Mouse (Mus musculus) lung, postnatal 4 days (tissue): ENCODE results near the gene Med24.
"Not testable (repeated sequence)": the region's sequence is repeated elsewhere in the genome, so short reads cannot be mapped to it uniquely, and the experiment has no call there.

ENCODE experiments used
- DNase-seq, 2 experiments: peaks; one replicate each; pipeline ENCODE4 v3.0.0; 2021

The Med24 gene

GRCm38 (mm10) chr11:98745932-98746853, 17.0 kb upstream of the Med24 start:
- no peak for DNase-seq

DNA sequence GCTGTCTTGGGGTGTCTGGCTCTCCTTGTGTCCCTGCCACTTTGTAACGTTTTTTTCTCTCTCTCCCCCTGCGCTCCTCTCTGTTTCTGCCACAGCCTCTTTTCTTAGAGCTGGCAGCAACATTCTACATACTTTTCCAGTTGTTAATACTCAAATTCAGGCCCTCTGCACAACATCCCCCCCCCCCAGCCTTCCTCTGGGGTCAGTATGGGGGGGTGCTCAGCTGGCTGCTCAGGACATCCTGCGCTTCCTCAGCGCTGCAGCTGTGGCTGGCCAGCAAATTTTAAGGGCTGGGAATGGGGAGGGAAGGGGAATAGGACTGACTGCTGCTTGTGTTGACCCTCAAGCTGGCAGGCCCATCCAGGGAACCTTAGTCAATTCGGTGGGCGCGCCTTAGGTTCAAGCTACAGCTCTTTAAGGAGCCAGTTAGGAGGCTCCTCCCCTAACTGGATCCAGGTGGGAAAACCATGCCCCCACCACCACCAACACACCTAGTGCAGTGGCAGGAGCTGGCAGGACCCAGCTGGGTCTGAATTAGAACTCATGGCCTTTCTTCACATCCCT, 15.3 kb upstream of the Med24 start:
- peak; percentile 47 to 68 for DNase-seq

- DNase-seq: peak; percentile 76 to 88
These were observed 14.6 kb upstream of the Med24 start for GRCm38 (mm10) chr11:98743655-98744345.

DNA sequence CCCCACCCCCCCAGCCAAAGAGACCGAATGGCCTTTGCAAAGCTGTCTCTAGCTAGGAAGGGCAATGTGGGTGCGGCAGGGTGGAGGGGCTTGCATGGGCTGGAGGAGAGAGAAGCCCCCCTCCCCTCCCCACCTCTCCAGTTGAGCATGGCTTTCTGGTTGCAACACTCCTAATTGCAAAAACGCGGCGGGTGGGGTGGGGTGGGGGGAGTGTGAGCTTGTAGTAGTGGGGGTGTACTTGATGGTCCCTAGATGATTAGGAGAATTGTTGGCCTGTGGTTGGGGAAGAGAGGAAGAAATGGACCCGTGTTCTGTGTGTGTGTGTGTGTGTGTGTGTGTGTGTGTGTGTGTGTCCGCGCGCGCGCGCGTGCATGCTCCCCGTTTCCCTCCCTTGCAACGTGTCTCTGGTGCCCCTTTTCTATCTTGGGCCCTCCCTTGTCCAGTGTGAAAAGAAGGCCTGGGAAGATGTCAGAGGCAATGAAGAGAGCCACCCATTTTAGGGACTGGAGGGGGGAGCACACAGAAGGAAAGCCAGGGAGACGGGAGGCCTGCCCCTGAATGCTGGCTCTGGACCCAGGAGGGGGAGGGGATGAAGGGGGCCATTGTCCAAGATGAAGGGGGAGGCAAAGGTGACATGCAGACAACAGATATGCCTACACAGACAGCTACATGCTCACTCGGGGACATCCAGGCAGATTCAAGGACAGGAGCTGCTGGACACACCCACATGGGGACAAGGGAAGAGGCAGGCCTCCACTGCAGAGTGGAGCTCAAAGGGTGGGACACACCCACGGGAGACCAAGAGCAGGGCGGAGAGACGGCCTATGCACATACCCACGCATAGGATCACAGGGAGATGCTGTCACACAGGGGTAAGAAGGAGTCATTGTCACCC, 13.4 kb upstream of the Med24 start:
- peak; percentile 56 to 60 for DNase-seq

- peak; percentile 88 to 93 for DNase-seq
These were observed 12.6 kb upstream of the Med24 start for GRCm38 (mm10) chr11:98741622-98742396.

DNA sequence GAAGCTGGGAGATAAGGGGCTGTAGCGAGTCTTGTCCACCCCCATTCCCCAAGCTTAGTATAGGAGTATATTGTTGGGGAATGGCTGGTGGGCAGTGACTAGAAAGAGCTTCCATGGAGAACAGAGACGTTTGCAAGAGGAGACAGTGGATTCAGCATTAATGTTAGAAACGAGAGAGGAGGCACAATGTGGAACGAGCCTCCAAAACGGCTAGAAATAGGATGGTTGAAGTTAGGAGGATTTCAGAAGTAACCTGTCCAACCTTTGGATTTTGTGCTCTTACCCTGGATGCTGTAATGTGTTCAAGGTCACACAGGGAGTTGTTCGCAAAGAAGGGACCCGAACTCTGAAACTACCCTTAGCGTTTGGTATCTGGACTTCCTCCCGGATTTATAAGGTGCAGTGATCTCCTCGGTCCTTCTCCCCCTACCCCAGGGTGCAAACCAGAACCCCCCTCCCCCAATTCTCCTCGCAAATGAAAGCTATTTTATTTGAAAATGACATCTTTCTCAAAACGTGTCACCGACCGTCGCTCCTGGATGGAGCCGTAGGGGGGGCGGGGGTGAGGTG, 11.9 kb upstream of the Med24 start:
- DNase-seq: no peak

- DNase-seq: peak; percentile 75 to 84
These were observed 11.3 kb upstream of the Med24 start, which contains the start of gene Thra for GRCm38 (mm10) chr11:98740393-98741050. TSS of gene Thra (plus strand) at chr11:98740638.

DNA sequence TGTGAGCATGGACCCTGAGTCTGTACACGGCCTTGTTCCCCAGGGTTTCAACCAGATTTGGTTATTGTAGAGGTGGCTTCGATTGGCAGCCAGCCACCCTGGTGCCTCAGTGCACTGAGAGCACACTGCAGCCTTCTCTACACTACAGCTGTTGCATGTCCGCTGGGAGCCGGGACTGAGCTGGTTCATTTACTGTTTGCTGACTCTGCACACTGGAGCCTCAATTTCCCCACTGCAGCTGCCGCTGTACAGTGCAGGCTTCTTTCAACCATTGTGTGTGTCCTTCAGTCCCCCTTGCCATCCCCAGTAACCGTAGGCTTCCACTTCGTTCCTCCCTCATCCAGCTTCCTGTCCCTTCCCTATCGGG, 10.8 kb upstream of the Med24 start:
- DNase-seq: peak in 1 of 2 experiments; percentile 56

- DNase-seq: no peak
These were observed 9.7 kb upstream of the Med24 start for GRCm38 (mm10) chr11:98738925-98739324.

- DNase-seq: no peak
These were observed 9.2 kb upstream of the Med24 start for GRCm38 (mm10) chr11:98738428-98738911.

GRCm38 (mm10) chr11:98737220-98737619, 8.0 kb upstream of the Med24 start:
- DNase-seq: not testable (repeated sequence)

DNA sequence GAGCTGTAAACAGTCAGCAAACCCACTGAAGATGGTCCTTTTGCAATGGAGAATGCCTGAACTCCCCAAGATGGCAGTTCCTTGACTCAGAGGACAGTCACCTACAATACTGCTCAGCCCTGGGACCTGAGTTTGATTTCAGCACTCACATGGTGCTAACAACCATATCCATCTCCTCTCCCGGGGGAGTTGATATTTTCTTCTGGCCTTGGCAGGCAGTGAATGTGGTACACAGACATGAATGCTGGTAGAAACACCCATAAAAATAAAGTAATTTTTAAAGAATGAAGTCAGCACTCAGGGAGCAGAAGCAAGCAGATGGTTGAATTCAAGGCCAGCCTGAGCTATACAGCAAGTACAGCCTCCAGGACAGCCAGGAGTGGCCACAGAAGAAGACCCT, 6.9 kb upstream of the Med24 start:
- DNase-seq: no peak

DNA sequence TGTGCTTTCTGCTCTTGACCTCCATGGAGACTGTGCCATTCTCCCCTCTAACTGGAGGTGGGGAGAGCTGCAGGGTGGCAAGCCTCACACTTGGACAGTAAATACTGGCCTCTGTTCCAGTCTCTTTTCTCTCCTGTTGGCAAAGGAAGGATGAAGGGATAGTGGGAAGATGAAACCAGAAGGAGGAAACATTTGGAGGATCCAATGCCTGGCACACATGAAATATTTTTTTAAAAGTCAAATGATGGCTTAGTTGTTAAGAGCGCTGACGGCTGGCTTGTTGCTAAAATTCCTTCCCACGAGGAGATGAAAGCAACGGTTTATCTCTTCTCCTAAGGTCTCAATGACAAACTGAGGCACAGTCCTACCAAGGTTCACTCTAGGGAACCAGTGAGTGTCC, 5.9 kb upstream of the Med24 start:
- DNase-seq: no peak

GRCm38 (mm10) chr11:98734020-98734419, 4.8 kb upstream of the Med24 start:
- no peak for DNase-seq

- DNase-seq: peak; percentile 39 to 67
These were observed 1.9 kb upstream of the Med24 start for GRCm38 (mm10) chr11:98731134-98731533.

- DNase-seq: no peak
These were observed 1.5 kb upstream of the Med24 start for GRCm38 (mm10) chr11:98730727-98731126.

- DNase-seq: peak in 1 of 2 experiments; percentile 19
These were observed 3.2 kb downstream of the Med24 start for GRCm38 (mm10) chr11:98725926-98726506.

- peak; percentile 31 to 33 for DNase-seq
These were observed 6.1 kb downstream of the Med24 start for GRCm38 (mm10) chr11:98723098-98723497.

GRCm38 (mm10) chr11:98721458-98722226, 7.6 kb downstream of the Med24 start:
- DNase-seq: peak; percentile 83 to 92
